Mouse (Mus musculus) neural tube, embryonic 15.5 days (tissue): ENCODE results near the gene Laptm5. TPM values are rescaled to one million over a fixed set of nuclear protein-coding genes. Genes with fewer than 3 reads are reported as not detected.

ENCODE experiments used
- ATAC-seq: fragments of 200-750 bp; cut with Nextera tagmentation; 2 replicates; pipeline ENCODE4 v1.8.0; 2017; ENCODE audit warnings: mild to moderate bottlenecking, moderate TSS enrichment, moderate library complexity; ENCODE audit not compliant: low FRiP score
- H3K27ac ChIP-seq: fragments of 300-500 bp; sonication (generic); replicated peaks from 2 replicates; pipeline ENCODE4 v1.5.1; 2015; ENCODE audit warnings: mild to moderate bottlenecking, inconsistent platforms
- H3K27me3 ChIP-seq: fragments of 300-500 bp; sonication (generic); replicated peaks from 2 replicates; pipeline ENCODE4 v1.6.1; 2015; ENCODE audit warnings: inconsistent platforms
- H3K36me3 ChIP-seq: fragments of 300-500 bp; sonication (generic); 2 replicates; pipeline ENCODE4 v1.6.1; 2015; ENCODE audit warnings: inconsistent platforms
- H3K4me1 ChIP-seq: fragments of 300-500 bp; sonication (generic); 2 replicates; pipeline ENCODE4 v1.6.1; 2015; ENCODE audit warnings: inconsistent platforms
- H3K4me2 ChIP-seq: fragments of 300-500 bp; sonication (generic); 2 replicates; pipeline ENCODE4 v1.6.1; 2015; ENCODE audit warnings: inconsistent platforms, mild to moderate bottlenecking, moderate library complexity
- H3K4me3 ChIP-seq: fragments of 300-500 bp; sonication (generic); replicated peaks from 2 replicates; pipeline ENCODE4 v1.5.1; 2015; ENCODE audit warnings: mild to moderate bottlenecking, inconsistent platforms
- H3K9ac ChIP-seq: fragments of 300-500 bp; sonication (generic); replicated peaks from 2 replicates; pipeline ENCODE4 v1.6.1; 2015; ENCODE audit warnings: mild to moderate bottlenecking, inconsistent platforms
- H3K9me3 ChIP-seq: fragments of 300-500 bp; sonication (generic); replicated peaks from 2 replicates; pipeline ENCODE4 v1.6.1; 2016; ENCODE audit warnings: inconsistent platforms
- WGBS: fragments of 180-500 bp; shearing (Covaris S2); methylation state at CpG from one replicate; pipeline ENCODE4 v1.1.7; 2015; ENCODE audit warnings: mixed read lengths; 5-methylcytosine and 5-hydroxymethylcytosine counted together
- polyA plus RNA-seq: library from polyadenylated mRNA; unstranded; fragments of >200 nt; fragmentation: Nextera tagmentation; extraction: Ambion mirVana; gene quantifications from 2 replicates; pipeline ENCODE4 v1.2.1, GENCODE M21; 2015

Laptm5 gene
- polyA plus RNA-seq, 1 experiment from 2014 or later, result 29.8 TPM

- no peak overlapping the region for H3K9ac ChIP-seq
- H3K27ac ChIP-seq, result no peak overlapping the region
- 52% methylated on average over 6 of the region's 6 CpGs for WGBS
- ATAC-seq, result no peak
- H3K4me3 ChIP-seq, result no peak overlapping the region
- H3K4me2 ChIP-seq, result no peak overlapping the region
- no peaks in the 10 kb centered on the region for H3K9me3 ChIP-seq
- H3K36me3 ChIP-seq, result no peaks in the 10 kb centered on the region
- no peaks in the 10 kb centered on the region for H3K27me3 ChIP-seq
- H3K4me1 ChIP-seq, result peaks cover 3% of the 10 kb centered on the region; the same call in 1 of the 2 replicates
Measured at GRCm38 (mm10) chr4:130926274-130926673, 13.3 kb downstream of the Laptm5 start.

DNA sequence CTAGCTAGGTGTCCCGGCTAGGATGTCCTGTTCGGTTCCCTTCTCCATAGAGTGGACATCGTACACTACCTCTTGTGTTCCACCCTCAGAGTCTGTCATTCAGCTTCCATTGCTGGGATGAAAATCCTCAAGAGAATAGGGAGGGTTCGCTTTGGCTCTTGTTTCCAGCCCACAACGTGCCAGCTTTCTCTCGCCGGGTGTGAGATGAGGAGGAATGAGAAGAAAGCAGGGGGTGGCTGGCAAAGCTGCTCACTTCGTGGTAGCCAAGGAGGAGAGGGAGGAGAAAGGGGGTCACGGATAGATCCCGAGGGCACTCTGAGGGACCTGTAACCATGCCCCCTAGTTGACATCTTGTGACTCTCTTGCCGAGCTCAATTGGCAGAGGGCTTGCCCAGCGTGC, 14.9 kb downstream of the Laptm5 start:
- no peaks in the 10 kb centered on the region for H3K36me3 ChIP-seq
- H3K9ac ChIP-seq, result no peak overlapping the region
- H3K4me3 ChIP-seq, result no peak overlapping the region
- no peaks in the 10 kb centered on the region for H3K4me1 ChIP-seq
- H3K9me3 ChIP-seq, result no peaks in the 10 kb centered on the region
- ATAC-seq, result no peak
- no peak overlapping the region for H3K27ac ChIP-seq
- WGBS, result 91% methylated on average over 12 of the region's 12 CpGs
- no peak overlapping the region for H3K4me2 ChIP-seq
- H3K27me3 ChIP-seq, result no peaks in the 10 kb centered on the region

- Histone ChIP-seq H3K4me2 (no peak overlapping the region), H3K27ac (no peak overlapping the region), H3K36me3 (no peaks in the 10 kb centered on the region), H3K9me3 (no peaks in the 10 kb centered on the region), H3K9ac (no peak overlapping the region), H3K4me1 (0 out of 2 replicates have a peak, but pooled peaks cover 5% of the 10 kb centered on the region), H3K27me3 (0 out of 2 replicates have a peak, but pooled peaks cover 10% of the 10 kb centered on the region), H3K4me3 (no peak overlapping the region)
- 67% methylated on average over 14 of the region's 14 CpGs for WGBS
- no peak for ATAC-seq
Measured at GRCm38 (mm10) chr4:130942644-130943043, 29.7 kb downstream of the Laptm5 start.

DNA sequence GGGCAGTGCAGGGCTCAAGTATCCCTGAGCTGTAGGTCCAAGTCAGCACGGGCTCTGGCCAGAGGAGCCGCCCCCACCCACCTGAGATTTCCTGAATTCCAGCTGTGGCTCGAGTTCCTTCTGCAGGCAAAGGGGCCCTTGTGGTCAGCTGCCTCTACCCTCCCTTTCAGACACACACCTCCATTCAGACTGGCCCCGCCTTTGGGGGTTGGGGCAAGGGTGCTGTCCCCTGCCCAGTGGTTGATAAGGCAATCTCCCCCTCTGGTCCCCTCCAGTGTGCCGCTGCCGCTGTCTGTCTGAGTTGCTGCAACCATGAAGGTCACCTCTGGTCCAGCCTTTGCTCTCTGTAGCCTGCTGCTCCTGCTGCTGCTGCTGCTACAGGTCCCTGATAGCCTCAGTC, 31.2 kb downstream of the Laptm5 start, which contains the start of gene Matn1:
Gene Matn1, plus strand, starts transcription at position 274 of the 400 bp plus-strand sequence.
- H3K4me3 ChIP-seq, result no peak within 1 kb of the TSS
- ATAC-seq, result no peak
- H3K27ac ChIP-seq, result no peak within 1 kb of the TSS
- no peak within 1 kb of the TSS for H3K4me2 ChIP-seq
- 0 out of 2 replicates have a peak, but pooled peaks cover 5% of the 10 kb centered on the region for H3K4me1 ChIP-seq
- H3K36me3 ChIP-seq, result no peaks in the 10 kb centered on the region
- no peak within 1 kb of the TSS for H3K9ac ChIP-seq
- no peaks in the 10 kb centered on the region for H3K9me3 ChIP-seq
- WGBS, result 60% methylated on average over 6 of the region's 6 CpGs
- 0 out of 2 replicates have a peak, but pooled peaks cover 10% of the 10 kb centered on the region for H3K27me3 ChIP-seq

DNA sequence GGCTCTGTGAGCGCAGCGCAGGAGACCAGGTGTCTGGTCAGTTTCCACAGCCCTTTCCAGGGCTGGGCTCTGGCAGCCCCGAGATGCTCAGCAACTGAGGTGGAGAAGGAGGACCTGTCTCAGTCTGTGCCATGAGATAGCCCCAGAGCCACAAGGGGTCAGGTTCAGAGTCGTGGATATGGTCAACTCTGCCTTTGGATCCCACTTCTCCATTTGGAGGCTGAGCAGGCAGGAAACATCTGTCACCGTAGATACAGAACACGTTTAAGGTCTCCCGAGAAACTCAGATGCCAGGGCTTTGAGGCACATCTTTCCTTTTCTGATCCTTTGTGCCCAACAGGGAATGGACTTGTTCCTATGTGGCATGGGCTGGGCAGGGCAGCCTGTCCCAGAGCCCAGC, 31.9 kb downstream of the Laptm5 start:
- Histone ChIP-seq H3K9ac (no peak overlapping the region), H3K9me3 (no peaks in the 10 kb centered on the region), H3K36me3 (no peaks in the 10 kb centered on the region), H3K4me1 (0 out of 2 replicates have a peak, but pooled peaks cover 5% of the 10 kb centered on the region), H3K27ac (no peak overlapping the region), H3K27me3 (0 out of 2 replicates have a peak, but pooled peaks cover 10% of the 10 kb centered on the region), H3K4me3 (no peak overlapping the region), H3K4me2 (no peak overlapping the region)
- WGBS, result 78% methylated on average over 7 of the region's 7 CpGs
- ATAC-seq, result no peak

DNA sequence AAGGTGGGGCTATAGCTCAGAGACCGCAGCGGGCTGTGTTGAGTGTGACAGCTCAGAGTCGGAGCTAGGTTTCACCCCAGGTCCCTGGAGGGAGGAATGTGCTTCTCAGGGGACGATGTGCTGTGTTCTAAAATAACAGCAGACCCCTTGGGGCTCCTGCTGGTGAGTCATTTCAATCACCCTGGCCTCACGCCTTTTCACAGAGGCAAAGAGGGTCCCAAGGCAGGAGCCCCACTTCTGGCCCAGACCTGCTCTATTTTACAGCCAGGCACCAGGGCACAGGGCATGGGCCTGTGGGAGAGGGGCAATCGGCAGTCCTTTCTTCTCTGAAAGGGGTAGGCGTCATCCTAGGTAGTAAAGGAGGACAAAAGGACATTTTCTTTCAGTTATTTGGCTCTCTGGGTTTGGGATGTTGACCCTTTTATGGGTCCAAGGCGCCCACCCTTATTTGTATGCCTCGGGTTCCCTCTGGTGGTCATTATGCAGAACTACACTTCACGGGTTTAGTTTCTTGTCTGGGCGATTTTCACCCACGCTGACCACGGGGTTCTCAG, 34.2 kb downstream of the Laptm5 start:
- WGBS, result 8% methylated on average over 13 of the region's 13 CpGs
- H3K36me3 ChIP-seq, result no peaks in the 10 kb centered on the region
- no peak overlapping the region for H3K9ac ChIP-seq
- 0 out of 2 replicates have a peak, but pooled peaks cover 5% of the 10 kb centered on the region for H3K4me1 ChIP-seq
- 0 out of 2 replicates have a peak, but pooled peaks cover 10% of the 10 kb centered on the region for H3K27me3 ChIP-seq
- H3K4me2 ChIP-seq, result no peak overlapping the region
- H3K27ac ChIP-seq, result no peak overlapping the region
- ATAC-seq, result peak; percentile 41; the same call in 1 of the 2 replicates
- H3K4me3 ChIP-seq, result no peak overlapping the region
- no peaks in the 10 kb centered on the region for H3K9me3 ChIP-seq

GRCm38 (mm10) chr4:130949821-130950384, 37.0 kb downstream of the Laptm5 start:
- Histone ChIP-seq H3K9me3 (no peaks in the 10 kb centered on the region), H3K36me3 (no peaks in the 10 kb centered on the region), H3K27ac (no peak overlapping the region), H3K4me3 (no peak overlapping the region), H3K4me1 (0 out of 2 replicates have a peak, but pooled peaks cover 5% of the 10 kb centered on the region), H3K27me3 (peaks cover 3% of the 10 kb centered on the region; the same call in 1 of the 2 replicates), H3K9ac (no peak overlapping the region), H3K4me2 (no peak overlapping the region)
- WGBS, result 87% methylated on average over 35 of the region's 35 CpGs
- no peak for ATAC-seq

- Histone ChIP-seq H3K4me2 (no peak overlapping the region), H3K36me3 (no peaks in the 10 kb centered on the region), H3K9me3 (no peaks in the 10 kb centered on the region), H3K27ac (no peak overlapping the region), H3K27me3 (peaks cover 5% of the 10 kb centered on the region; the same call in 1 of the 2 replicates), H3K9ac (no peak overlapping the region), H3K4me3 (no peak overlapping the region), H3K4me1 (no peaks in the 10 kb centered on the region)
- 49% methylated on average over 17 of the region's 17 CpGs for WGBS
- no peak for ATAC-seq
Measured at GRCm38 (mm10) chr4:130952531-130952930, 39.6 kb downstream of the Laptm5 start.

DNA sequence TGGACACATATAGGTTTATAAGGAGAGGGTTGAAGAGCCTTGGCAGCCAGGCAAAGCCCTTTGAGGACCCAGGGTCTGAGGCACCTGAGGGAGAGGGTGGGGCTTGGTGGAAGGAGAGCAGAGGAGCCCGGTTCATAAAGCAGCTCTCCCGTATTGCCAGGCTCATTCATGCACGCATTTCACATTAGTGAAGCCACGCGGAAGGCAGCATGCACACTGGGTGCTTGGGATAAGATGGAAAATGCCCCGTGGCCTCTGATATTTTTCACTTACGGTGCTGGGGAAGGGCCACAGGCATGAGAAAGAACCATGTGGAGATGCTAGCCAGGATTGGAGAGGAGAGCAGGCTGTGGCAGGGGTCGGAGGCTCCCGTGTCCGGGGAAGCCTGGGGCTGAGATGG, 44.2 kb downstream of the Laptm5 start:
- WGBS, result 58% methylated on average over 10 of the region's 10 CpGs
- Histone ChIP-seq H3K9ac (no peak overlapping the region), H3K4me2 (no peak overlapping the region)

GRCm38 (mm10) chr4:130958812-130959211, 45.9 kb downstream of the Laptm5 start:
- Histone ChIP-seq H3K27me3 (peaks cover 11% of the 10 kb centered on the region; the same call in 1 of the 2 replicates), H3K9ac (no peak overlapping the region), H3K4me3 (no peak overlapping the region), H3K4me2 (no peak overlapping the region), H3K27ac (no peak overlapping the region), H3K9me3 (no peaks in the 10 kb centered on the region), H3K36me3 (no peaks in the 10 kb centered on the region), H3K4me1 (no peaks in the 10 kb centered on the region)
- 78% methylated on average over 5 of the region's 5 CpGs for WGBS
- no peak for ATAC-seq

More for the DNA sequence above, 44.2 kb downstream of the Laptm5 start:
- ATAC-seq, result no peak
- Histone ChIP-seq H3K4me3 (no peak overlapping the region), H3K27me3 (peaks cover 8% of the 10 kb centered on the region; the same call in 1 of the 2 replicates), H3K9me3 (no peaks in the 10 kb centered on the region), H3K36me3 (no peaks in the 10 kb centered on the region), H3K4me1 (no peaks in the 10 kb centered on the region), H3K27ac (no peak overlapping the region)

- no peaks in the 10 kb centered on the region for H3K4me1 ChIP-seq
- no peaks in the 10 kb centered on the region for H3K9me3 ChIP-seq
- WGBS, result 66% methylated on average over 6 of the region's 6 CpGs
- H3K27me3 ChIP-seq, result peaks cover 11% of the 10 kb centered on the region; the same call in 1 of the 2 replicates
- H3K4me3 ChIP-seq, result no peak overlapping the region
- no peak overlapping the region for H3K27ac ChIP-seq
- H3K36me3 ChIP-seq, result no peaks in the 10 kb centered on the region
- no peak overlapping the region for H3K9ac ChIP-seq
- H3K4me2 ChIP-seq, result no peak overlapping the region
- ATAC-seq, result no peak
Measured at GRCm38 (mm10) chr4:130959678-130960077, 46.8 kb downstream of the Laptm5 start.
